Mouse (Mus musculus) E14TG2a.4 (cell line): ENCODE results near the gene Fam45a.

Experiments used
- CTCF ChIP-seq: conservative IDR thresholded peaks from 2 replicates; pipeline ENCODE4 v1.5.1; 2014; ENCODE audit warnings: low read length
- NANOG ChIP-seq: IDR thresholded peaks from 2 replicates; pipeline ENCODE4 v1.6.1; 2014; ENCODE audit warnings: borderline replicate concordance, low read length, mixed read lengths
- POU5F1 ChIP-seq: IDR thresholded peaks from 2 replicates; pipeline ENCODE4 v1.6.1; 2014; ENCODE audit warnings: low read length, borderline replicate concordance

- TF ChIP-seq CTCF (no peak), NANOG (no peak), POU5F1 (no peak)
Measured at GRCm38 (mm10) chr19:60804903-60805302, 6.5 kb upstream of the Fam45a start.
